Mouse (Mus musculus) lung, postnatal 4 days (tissue): ENCODE measurements at regions not wholly inside any gene's neighbourhood (a gene's known extent, or its start where the extent isn't known, plus 50 kb on each side); places are given as distances from the start of the nearest gene placed in this dataset.
"Not testable (repeated sequence)": the region's sequence is repeated elsewhere in the genome, so short reads cannot be mapped to it uniquely, and the experiment has no call there.

Experiments
- DNase-seq, 2 experiments: peaks; one replicate each; pipeline ENCODE4 v3.0.0; 2021

GRCm38 (mm10) chr8:39833251-39833650 lies 841.6 kb upstream of the Adam24 start:
- DNase-seq, result no peak

- no peak for DNase-seq
Measured at GRCm38 (mm10) chr8:39846854-39847253, 828.0 kb upstream of the Adam24 start.

GRCm38 (mm10) chr8:39862544-39862943 lies 812.3 kb upstream of the Adam24 start:
- DNase-seq, result no peak

- DNase-seq, result no peak
Measured at GRCm38 (mm10) chr8:39902251-39902650, 772.6 kb upstream of the Adam24 start.

GRCm38 (mm10) chr8:39912926-39913325 lies 762.0 kb upstream of the Adam24 start:
- no peak for DNase-seq

- DNase-seq, result no peak
Measured at GRCm38 (mm10) chr8:39921336-39921735, 753.5 kb upstream of the Adam24 start.

GRCm38 (mm10) chr8:39923741-39924140 lies 751.1 kb upstream of the Adam24 start:
- no peak for DNase-seq

GRCm38 (mm10) chr8:39950178-39950896 lies 724.5 kb upstream of the Adam24 start:
- no peak for DNase-seq

GRCm38 (mm10) chr8:39954497-39954896 lies 720.4 kb upstream of the Adam24 start:
- no peak for DNase-seq

- DNase-seq, result no peak
Measured at GRCm38 (mm10) chr8:39954924-39955323, 720.0 kb upstream of the Adam24 start.

GRCm38 (mm10) chr8:40005207-40005837 lies 669.6 kb upstream of the Adam24 start:
- no peak for DNase-seq

GRCm38 (mm10) chr8:40019281-40019943 lies 655.5 kb upstream of the Adam24 start:
- no peak for DNase-seq

- DNase-seq, result no peak
Measured at GRCm38 (mm10) chr8:40064145-40064544, 610.7 kb upstream of the Adam24 start.

GRCm38 (mm10) chr8:40071131-40071530 lies 603.7 kb upstream of the Adam24 start:
- no peak for DNase-seq

GRCm38 (mm10) chr8:40080976-40081375 lies 593.9 kb upstream of the Adam24 start:
- not testable (repeated sequence) for DNase-seq

- no peak for DNase-seq
Measured at GRCm38 (mm10) chr8:40084129-40084528, 590.7 kb upstream of the Adam24 start.

GRCm38 (mm10) chr8:40089377-40089776 lies 585.5 kb upstream of the Adam24 start:
- DNase-seq, result no peak

GRCm38 (mm10) chr8:40124402-40124801 lies 550.5 kb upstream of the Adam24 start:
- DNase-seq, result no peak

GRCm38 (mm10) chr8:40127141-40127540 lies 547.7 kb upstream of the Adam24 start:
- no peak for DNase-seq

- DNase-seq, result peak in 1 of 2 experiments; percentile 5
Measured at GRCm38 (mm10) chr8:40132662-40133257, 542.1 kb upstream of the Adam24 start.

- DNase-seq, result peak; percentile 40 to 64
Measured at GRCm38 (mm10) chr8:40150911-40151797, 523.7 kb upstream of the Adam24 start.

- no peak for DNase-seq
Measured at GRCm38 (mm10) chr8:40152451-40152850, 522.4 kb upstream of the Adam24 start.
